Mouse (Mus musculus) E14TG2a.4 (cell line): ENCODE data around the gene Creb5.

Source experiments
- H3K27me3 ChIP-seq: 2 replicates; pipeline ENCODE4 v1.6.1; 2014; ENCODE audit warnings: low read length, control low read depth; ENCODE audit not compliant: insufficient read depth
- H3K36me3 ChIP-seq: 2 replicates; pipeline ENCODE4 v1.6.1; 2014; ENCODE audit warnings: low read length, control low read depth; ENCODE audit not compliant: insufficient read depth
- H3K4me1 ChIP-seq: replicated peaks from 2 replicates; pipeline ENCODE4 v1.6.1; 2014; ENCODE audit warnings: low read depth, low read length, control low read depth
- H3K4me3 ChIP-seq: replicated peaks from 2 replicates; pipeline ENCODE4 v1.5.1; 2014; ENCODE audit warnings: mild to moderate bottlenecking, low read length
- H3K9me3 ChIP-seq: 2 replicates; pipeline ENCODE4 v1.6.1; 2014; ENCODE audit warnings: low read length, control low read depth
- CTCF ChIP-seq: conservative IDR thresholded peaks from 2 replicates; pipeline ENCODE4 v1.5.1; 2014; ENCODE audit warnings: low read length
- NANOG ChIP-seq: IDR thresholded peaks from 2 replicates; pipeline ENCODE4 v1.6.1; 2014; ENCODE audit warnings: borderline replicate concordance, low read length, mixed read lengths
- POU5F1 ChIP-seq: IDR thresholded peaks from 2 replicates; pipeline ENCODE4 v1.6.1; 2014; ENCODE audit warnings: low read length, borderline replicate concordance

Creb5 gene

GRCm38 (mm10) chr6:53429368-53429767, 142.3 kb downstream of the Creb5 start:
- H3K27me3 ChIP-seq = no peaks in the 10 kb centered on the region
- no peaks in the 10 kb centered on the region for H3K4me1 ChIP-seq
- H3K9me3 ChIP-seq = no peaks in the 10 kb centered on the region
- TF ChIP-seq CTCF = no peak
- no peak for TF ChIP-seq NANOG
- TF ChIP-seq POU5F1 = no peak
- no peaks in the 10 kb centered on the region for H3K36me3 ChIP-seq
- H3K4me3 ChIP-seq = no peak overlapping the region

DNA sequence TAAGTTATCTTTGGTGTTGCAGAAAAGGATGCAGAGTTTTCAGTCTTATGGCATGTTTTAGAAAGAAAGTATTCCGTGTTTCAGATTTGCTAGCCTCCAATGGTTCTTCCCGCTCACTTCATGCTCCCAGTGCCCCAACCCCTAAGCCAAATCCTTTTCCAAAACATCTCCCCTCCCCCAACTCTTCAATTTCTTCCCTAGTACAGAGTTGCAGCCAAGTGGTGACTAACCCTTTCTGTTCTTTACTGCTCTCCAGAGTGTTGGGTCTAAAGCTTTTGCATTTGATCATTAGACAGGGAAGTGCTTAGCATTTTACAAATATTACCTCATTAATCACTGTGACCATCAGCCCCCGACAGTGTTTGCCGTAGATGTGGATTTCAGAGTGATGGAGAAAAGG, 142.8 kb downstream of the Creb5 start:
- TF ChIP-seq NANOG (no peak), POU5F1 (no peak), CTCF (no peak)
- Histone ChIP-seq H3K9me3 (no peaks in the 10 kb centered on the region), H3K36me3 (no peaks in the 10 kb centered on the region), H3K4me1 (peaks cover 3% of the 10 kb centered on the region), H3K27me3 (no peaks in the 10 kb centered on the region), H3K4me3 (no peak overlapping the region)

GRCm38 (mm10) chr6:53445862-53446460, 158.9 kb downstream of the Creb5 start:
- Histone ChIP-seq H3K27me3 (peaks cover 8% of the 10 kb centered on the region), H3K9me3 (no peaks in the 10 kb centered on the region), H3K36me3 (no peaks in the 10 kb centered on the region), H3K4me3 (no peak overlapping the region), H3K4me1 (no peaks in the 10 kb centered on the region)
- no peak for TF ChIP-seq CTCF
- TF ChIP-seq POU5F1 = no peak
- TF ChIP-seq NANOG = no peak

GRCm38 (mm10) chr6:53447479-53447878, 160.4 kb downstream of the Creb5 start:
- Histone ChIP-seq H3K4me3 (no peak overlapping the region), H3K9me3 (no peaks in the 10 kb centered on the region), H3K27me3 (peaks cover 7% of the 10 kb centered on the region), H3K4me1 (peaks cover 11% of the 10 kb centered on the region; the same call in 1 of the 2 replicates), H3K36me3 (no peaks in the 10 kb centered on the region)
- TF ChIP-seq NANOG = no peak
- no peak for TF ChIP-seq POU5F1
- TF ChIP-seq CTCF = no peak

- TF ChIP-seq NANOG (no peak), CTCF (no peak), POU5F1 (no peak)
- Histone ChIP-seq H3K9me3 (no peaks in the 10 kb centered on the region), H3K4me3 (no peak overlapping the region), H3K27me3 (peaks cover 16% of the 10 kb centered on the region), H3K36me3 (no peaks in the 10 kb centered on the region), H3K4me1 (peaks cover 11% of the 10 kb centered on the region; the same call in 1 of the 2 replicates)
These were observed 161.3 kb downstream of the Creb5 start for GRCm38 (mm10) chr6:53448317-53448870.

DNA sequence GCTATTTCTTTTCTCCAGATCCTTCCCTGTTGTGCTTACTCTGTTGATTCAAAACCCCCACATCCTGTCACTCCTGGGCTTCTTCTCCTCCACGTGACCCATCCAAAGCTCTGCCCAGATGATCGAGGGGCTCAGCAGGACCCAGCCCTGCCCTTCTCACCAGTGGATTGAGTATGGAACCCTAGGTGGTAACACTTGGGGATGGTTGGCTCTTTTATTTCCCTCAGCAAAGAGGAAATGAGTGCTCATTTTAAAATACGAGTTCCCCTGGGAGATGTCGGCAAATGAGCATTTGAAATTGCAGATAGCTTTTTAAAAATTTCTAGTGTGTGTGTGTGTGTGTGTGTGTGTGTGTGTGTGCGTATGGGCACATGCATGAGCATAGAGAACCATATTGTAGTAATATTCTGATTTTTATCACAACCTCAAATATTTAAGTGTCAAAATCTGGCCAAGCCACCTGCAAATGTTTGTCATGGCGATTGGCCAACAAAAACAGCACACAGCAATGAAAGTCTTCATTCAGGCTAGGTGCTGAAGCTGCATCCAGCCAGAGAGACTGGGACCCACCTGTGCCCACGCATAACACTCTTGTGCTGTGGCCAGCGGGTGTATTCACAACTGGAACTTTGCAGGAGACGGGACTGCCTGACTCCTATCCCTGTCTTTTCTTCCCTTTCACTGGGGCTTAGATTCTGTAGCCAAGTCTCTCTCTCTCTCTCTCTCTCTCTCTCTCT, 162.5 kb downstream of the Creb5 start:
- Histone ChIP-seq H3K9me3 (no peaks in the 10 kb centered on the region), H3K27me3 (peaks cover 19% of the 10 kb centered on the region), H3K4me1 (peaks cover 11% of the 10 kb centered on the region; the same call in 1 of the 2 replicates), H3K36me3 (no peaks in the 10 kb centered on the region), H3K4me3 (no peak overlapping the region)
- TF ChIP-seq POU5F1 (no peak), CTCF (no peak)

- H3K4me3 ChIP-seq = no peak overlapping the region
- TF ChIP-seq NANOG (no peak), CTCF (no peak), POU5F1 (no peak)
- H3K27me3 ChIP-seq = peaks cover 19% of the 10 kb centered on the region
- no peaks in the 10 kb centered on the region for H3K9me3 ChIP-seq
- H3K36me3 ChIP-seq = no peaks in the 10 kb centered on the region
- peaks cover 20% of the 10 kb centered on the region for H3K4me1 ChIP-seq
These were observed 163.4 kb downstream of the Creb5 start for GRCm38 (mm10) chr6:53450494-53450893.

- H3K4me3 ChIP-seq = no peak overlapping the region
- no peak for TF ChIP-seq POU5F1
- no peak for TF ChIP-seq NANOG
- TF ChIP-seq CTCF = no peak
- no peaks in the 10 kb centered on the region for H3K9me3 ChIP-seq
- H3K4me1 ChIP-seq = peaks cover 27% of the 10 kb centered on the region
- H3K27me3 ChIP-seq = peaks cover 19% of the 10 kb centered on the region
- no peaks in the 10 kb centered on the region for H3K36me3 ChIP-seq
These were observed 165.2 kb downstream of the Creb5 start for GRCm38 (mm10) chr6:53452240-53452639.
